Mouse (Mus musculus): ENCODE measurements around the gene H2afy2. TPM values are rescaled to one million over a fixed set of nuclear protein-coding genes. Genes with fewer than 3 reads are reported as not detected.

H2afy2 gene
- total RNA-seq, 1 experiment = 18.7 TPM

DNA sequence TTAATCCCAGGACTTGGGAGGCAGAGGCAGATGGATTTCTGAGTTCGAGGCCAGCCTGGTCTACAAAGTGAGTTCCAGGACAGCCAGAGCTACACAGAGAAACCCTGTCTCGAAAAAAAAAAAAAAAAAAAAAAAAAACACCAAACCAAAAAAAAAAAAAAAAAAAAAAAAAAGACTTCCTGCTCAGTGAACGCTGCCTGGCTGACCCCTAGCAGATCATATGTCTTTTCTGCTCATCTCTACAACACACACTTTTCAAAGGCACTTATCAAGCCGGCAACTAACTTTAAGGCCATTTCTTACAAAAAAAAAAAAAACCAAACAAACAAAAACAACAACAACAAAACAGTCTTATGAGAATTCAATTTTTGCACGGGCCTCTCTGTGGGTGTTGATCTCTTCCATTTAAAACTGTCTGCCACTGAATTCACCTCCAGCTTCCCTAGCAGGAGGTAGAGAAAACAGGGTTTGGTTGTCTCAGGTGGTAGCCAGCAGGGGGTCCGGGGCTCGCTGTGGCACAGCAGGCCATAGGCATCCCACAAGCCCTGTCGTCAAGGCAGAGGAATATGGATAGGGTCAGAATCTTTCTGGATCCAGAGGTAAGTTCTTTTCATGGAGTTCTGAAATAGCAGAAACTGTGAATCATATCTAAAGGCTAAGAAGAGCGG is 2.4 kb downstream of the H2afy2 start:
- Histone ChIP-seq H3K4me3 (ENCODE audit: insufficient read depth in 1 of 2, low read depth in 1 of 2, low read length in 2 of 2, poor library complexity in 1 of 2, severe bottlenecking in 1 of 2) (no peak overlapping the region), H3K36me3 (ENCODE audit: control insufficient read depth, insufficient read depth, low read length, poor library complexity, severe bottlenecking) (no peaks in the 10 kb centered on the region), H3K9me3 (ENCODE audit: control insufficient read depth, insufficient read depth, low read depth, low read length) (no peaks in the 10 kb centered on the region), H3K27ac (ENCODE audit: insufficient read depth, low read depth, low read length, poor library complexity, severe bottlenecking) (no peak overlapping the region; the same call in 1 of the 2 replicates), H3K4me1 (ENCODE audit: control insufficient read depth in 2 of 2, insufficient read depth in 2 of 2, low read length in 2 of 2, poor library complexity in 1 of 2) (peaks cover 0 to 2% of the 10 kb centered on the region in 2 experiments; a peak in 3 of 4 replicates), H3K9ac (ENCODE audit: insufficient read depth, low read depth, low read length, poor library complexity, severe bottlenecking) (no peak overlapping the region)
- no peak for TF ChIP-seq MAFK (IDR thresholded peaks at IDR 0.05; ENCODE audit: insufficient read depth, low read depth, low read length)
- TF ChIP-seq ZC3H11A (IDR thresholded peaks at IDR 0.05; ENCODE audit: borderline replicate concordance, low read depth, low read length) = no peak
- TF ChIP-seq CHD2 (IDR thresholded peaks at IDR 0.05; ENCODE audit: low read depth, low read length) = no peak
- no peak for TF ChIP-seq HCFC1 (IDR thresholded peaks at IDR 0.05; ENCODE audit: borderline replicate concordance, insufficient read depth, low read length)
- TF ChIP-seq ZNF384 (IDR thresholded peaks at IDR 0.05; ENCODE audit: low read depth, low read length) = peak; percentile 88
- no peak for DNase-seq (ENCODE audit: low read depth, low spot score)
- in situ Hi-C loops (cut with MboI; ENCODE audit: low sequenced_read_pairs in 2 of 2, unreplicated experiment in 2 of 2) = no loop called here

- no peak overlapping the region for H3K4me3 ChIP-seq (ENCODE audit: insufficient read depth in 1 of 2, low read depth in 1 of 2, low read length in 2 of 2, poor library complexity in 1 of 2, severe bottlenecking in 1 of 2)
These were observed 17.1 kb downstream of the H2afy2 start for GRCm38 (mm10) chr10:61766806-61767205.

DNA sequence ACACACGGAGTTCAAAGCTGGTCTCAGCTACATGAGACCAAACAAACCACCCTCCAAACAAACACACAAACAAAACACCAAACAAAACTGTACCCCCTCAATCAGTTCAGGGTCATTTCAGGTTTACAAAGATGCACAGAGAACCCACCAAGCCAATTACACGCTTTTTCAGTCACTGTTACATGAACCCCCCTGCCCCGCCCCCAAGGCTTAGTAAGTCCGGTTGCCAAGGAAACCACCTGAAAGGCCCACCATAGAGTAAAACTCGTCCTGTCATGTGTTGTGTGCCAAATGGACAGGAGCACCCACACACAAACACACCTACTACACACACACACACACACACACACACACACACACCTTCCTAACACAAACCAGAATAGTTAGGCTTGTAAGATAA is 18.4 kb downstream of the H2afy2 start:
- Histone ChIP-seq H3K36me3 (ENCODE audit: control insufficient read depth, insufficient read depth, low read length, poor library complexity, severe bottlenecking) (no peaks in the 10 kb centered on the region), H3K4me3 (ENCODE audit: insufficient read depth in 1 of 2, low read depth in 1 of 2, low read length in 2 of 2, poor library complexity in 1 of 2, severe bottlenecking in 1 of 2) (no peak overlapping the region), H3K9ac (ENCODE audit: insufficient read depth, low read depth, low read length, poor library complexity, severe bottlenecking) (no peak overlapping the region), H3K9me3 (ENCODE audit: control insufficient read depth, insufficient read depth, low read depth, low read length) (no peaks in the 10 kb centered on the region), H3K27ac (ENCODE audit: insufficient read depth, low read depth, low read length, poor library complexity, severe bottlenecking) (no peak overlapping the region), H3K4me1 (ENCODE audit: control insufficient read depth in 2 of 2, insufficient read depth in 2 of 2, low read length in 2 of 2, poor library complexity in 1 of 2) (no peaks in the 10 kb centered on the region)
- in situ Hi-C loops (cut with MboI; ENCODE audit: low sequenced_read_pairs in 2 of 2, unreplicated experiment in 2 of 2) = no loop called here
- DNase-seq (ENCODE audit: low read depth, low spot score) = no peak
- TF ChIP-seq ZNF384 (IDR thresholded peaks at IDR 0.05; ENCODE audit: low read depth, low read length) = no peak
- no peak for TF ChIP-seq ZC3H11A (IDR thresholded peaks at IDR 0.05; ENCODE audit: borderline replicate concordance, low read depth, low read length)
- TF ChIP-seq CHD2 (IDR thresholded peaks at IDR 0.05; ENCODE audit: low read depth, low read length) = no peak
- TF ChIP-seq HCFC1 (IDR thresholded peaks at IDR 0.05; ENCODE audit: borderline replicate concordance, insufficient read depth, low read length) = no peak
- no peak for TF ChIP-seq MAFK (IDR thresholded peaks at IDR 0.05; ENCODE audit: insufficient read depth, low read depth, low read length)

More at GRCm38 (mm10) chr10:61766806-61767205, 17.1 kb downstream of the H2afy2 start:
- Histone ChIP-seq H3K9ac (ENCODE audit: insufficient read depth, low read depth, low read length, poor library complexity, severe bottlenecking) (no peak overlapping the region), H3K27ac (ENCODE audit: insufficient read depth, low read depth, low read length, poor library complexity, severe bottlenecking) (no peak overlapping the region), H3K4me1 (ENCODE audit: control insufficient read depth in 2 of 2, insufficient read depth in 2 of 2, low read length in 2 of 2, poor library complexity in 1 of 2) (no peaks in the 10 kb centered on the region; a peak in 1 of 4 replicates), H3K9me3 (ENCODE audit: control insufficient read depth, insufficient read depth, low read depth, low read length) (no peaks in the 10 kb centered on the region), H3K36me3 (ENCODE audit: control insufficient read depth, insufficient read depth, low read length, poor library complexity, severe bottlenecking) (no peaks in the 10 kb centered on the region)
- TF ChIP-seq CHD2 (IDR thresholded peaks at IDR 0.05; ENCODE audit: low read depth, low read length) = no peak
- no peak for TF ChIP-seq ZC3H11A (IDR thresholded peaks at IDR 0.05; ENCODE audit: borderline replicate concordance, low read depth, low read length)
- TF ChIP-seq ZNF384 (IDR thresholded peaks at IDR 0.05; ENCODE audit: low read depth, low read length) = no peak
- TF ChIP-seq MAFK (IDR thresholded peaks at IDR 0.05; ENCODE audit: insufficient read depth, low read depth, low read length) = no peak
- no peak for TF ChIP-seq HCFC1 (IDR thresholded peaks at IDR 0.05; ENCODE audit: borderline replicate concordance, insufficient read depth, low read length)
- no peak for DNase-seq (ENCODE audit: low read depth, low spot score)
- in situ Hi-C loops (cut with MboI; ENCODE audit: low sequenced_read_pairs in 2 of 2, unreplicated experiment in 2 of 2) = no loop called here

- Histone ChIP-seq H3K9me3 (ENCODE audit: control insufficient read depth, insufficient read depth, low read depth, low read length) (no peaks in the 10 kb centered on the region), H3K9ac (ENCODE audit: insufficient read depth, low read depth, low read length, poor library complexity, severe bottlenecking) (no peak overlapping the region), H3K27ac (ENCODE audit: insufficient read depth, low read depth, low read length, poor library complexity, severe bottlenecking) (no peak overlapping the region), H3K4me1 (ENCODE audit: control insufficient read depth in 2 of 2, insufficient read depth in 2 of 2, low read length in 2 of 2, poor library complexity in 1 of 2) (no peaks in the 10 kb centered on the region), H3K36me3 (ENCODE audit: control insufficient read depth, insufficient read depth, low read length, poor library complexity, severe bottlenecking) (no peaks in the 10 kb centered on the region), H3K4me3 (ENCODE audit: insufficient read depth in 1 of 2, low read depth in 1 of 2, low read length in 2 of 2, poor library complexity in 1 of 2, severe bottlenecking in 1 of 2) (no peak overlapping the region)
- in situ Hi-C loops (cut with MboI; ENCODE audit: low sequenced_read_pairs in 2 of 2, unreplicated experiment in 2 of 2) = no loop called here
- TF ChIP-seq HCFC1 (IDR thresholded peaks at IDR 0.05; ENCODE audit: borderline replicate concordance, insufficient read depth, low read length) (no peak), ZC3H11A (IDR thresholded peaks at IDR 0.05; ENCODE audit: borderline replicate concordance, low read depth, low read length) (no peak), ZNF384 (IDR thresholded peaks at IDR 0.05; ENCODE audit: low read depth, low read length) (no peak), MAFK (IDR thresholded peaks at IDR 0.05; ENCODE audit: insufficient read depth, low read depth, low read length) (no peak), CHD2 (IDR thresholded peaks at IDR 0.05; ENCODE audit: low read depth, low read length) (no peak)
- no peak for DNase-seq (ENCODE audit: low read depth, low spot score)
These were observed 19.3 kb downstream of the H2afy2 start for GRCm38 (mm10) chr10:61764689-61765088.
